In genomic region chr7:126523316-126523715, GRCm38 (mm10) we compare ENCODE assay signal across 35 mouse cellular contexts.
"Had no signal": no experiment of that assay in that cellular context is flagged by ENCODE, and none has a peak within 500 bp of the region (broad histone marks: within the 10 kb centered on the region; RNA-seq: fewer than 3 reads in every experiment).

No protein-coding gene starts in this region.

- H3K36me3 ChIP-seq: heart, embryonic 10.5 days; heart, embryonic 12.5 days; heart, embryonic 13.5 days; heart, embryonic 15.5 days; hindbrain, embryonic 10.5 days; hindbrain, embryonic 12.5 days; hindbrain, embryonic 13.5 days; hindbrain, embryonic 15.5 days; intestine, embryonic 15.5 days; kidney, embryonic 15.5 days had no signal

- H3K27me3 ChIP-seq: hindbrain, embryonic 12.5 days; hindbrain, embryonic 15.5 days; intestine, embryonic 15.5 days had no signal

- H3K4me3 ChIP-seq: heart, adult 2 months; heart, embryonic 10.5 days; heart, embryonic 12.5 days; heart, embryonic 13.5 days; heart, embryonic 15.5 days; hindbrain, embryonic 10.5 days; hindbrain, embryonic 12.5 days; hindbrain, embryonic 13.5 days; hindbrain, embryonic 15.5 days; intestine, embryonic 15.5 days; kidney, embryonic 15.5 days; layer of hippocampus, adult 2 months had no signal

- H3K27ac ChIP-seq: heart, adult 2 months; heart, embryonic 10.5 days; heart, embryonic 13.5 days; heart, embryonic 15.5 days; hindbrain, embryonic 10.5 days; hindbrain, embryonic 12.5 days; hindbrain, embryonic 13.5 days; hindbrain, embryonic 14.5 days; hindbrain, embryonic 15.5 days; hindbrain, postnatal 0 days; intestine, embryonic 15.5 days; kidney, embryonic 15.5 days; kidney, postnatal 0 days; layer of hippocampus, adult 2 months had no signal

- H3K4me1 ChIP-seq: heart, embryonic 10.5 days; heart, embryonic 12.5 days; heart, embryonic 13.5 days; heart, embryonic 15.5 days; hindbrain, embryonic 13.5 days; intestine, embryonic 15.5 days had no signal

- H3K9ac ChIP-seq: heart, embryonic 12.5 days; heart, embryonic 13.5 days; heart, embryonic 15.5 days; hindbrain, embryonic 12.5 days; hindbrain, embryonic 13.5 days; hindbrain, embryonic 14.5 days; hindbrain, embryonic 15.5 days; intestine, embryonic 15.5 days; kidney, embryonic 15.5 days had no signal

- ATAC-seq: hindbrain, embryonic 16.5 days; hindbrain, postnatal 0 days; inflammation-experienced regulatory T-cells, adult 6 months; intestine, embryonic 15.5 days; intestine, embryonic 16.5 days; intestine, postnatal 0 days had no signal

- DNase-seq: heart, adult 2 months; heart, postnatal 10 days; heart, postnatal 14 days; heart, postnatal 36 days; heart, postnatal 4 days; kidney, adult 11 months; kidney, adult 18-20 months; kidney, adult 2 months; kidney, adult 8-10 months; kidney, adult 9 months; kidney, postnatal 10 days; kidney, postnatal 14 days; kidney, postnatal 25 days; kidney, postnatal 36 days; kidney, postnatal 4 days; layer of hippocampus, adult 9-11 months had no signal

- H3K4me2 ChIP-seq: heart, embryonic 11.5 days; heart, embryonic 12.5 days; heart, embryonic 13.5 days; heart, embryonic 15.5 days; hindbrain, embryonic 12.5 days; hindbrain, embryonic 13.5 days; hindbrain, embryonic 14.5 days; hindbrain, embryonic 15.5 days; intestine, embryonic 15.5 days; kidney, embryonic 15.5 days had no signal

- H3K9me3 ChIP-seq: heart, embryonic 10.5 days; heart, embryonic 12.5 days; heart, embryonic 13.5 days; heart, embryonic 15.5 days; hindbrain, embryonic 10.5 days; hindbrain, embryonic 12.5 days; hindbrain, embryonic 13.5 days; hindbrain, embryonic 15.5 days; intestine, embryonic 15.5 days; kidney, embryonic 15.5 days had no signal
